Mouse (Mus musculus) A20 (cell line): ENCODE measurements at regions not wholly inside any gene's neighbourhood (a gene's known extent, or its start where the extent isn't known, plus 50 kb on each side); places are given as distances from the start of the nearest gene placed in this dataset.

Experiments
- DNase-seq: peaks from one replicate; pipeline ENCODE4 v3.0.0-alpha.2; 2011; ENCODE audit warnings: low read depth, low spot score

GRCm38 (mm10) chr11:56290651-56291578 lies 250.1 kb upstream of the Nmur2 start:
- DNase-seq, result no peak

- DNase-seq, result no peak
Measured at GRCm38 (mm10) chr11:56285575-56286260, 244.9 kb upstream of the Nmur2 start.

GRCm38 (mm10) chr11:56281201-56281600 lies 240.4 kb upstream of the Nmur2 start:
- DNase-seq, result no peak

GRCm38 (mm10) chr11:56280216-56280615 lies 239.4 kb upstream of the Nmur2 start:
- DNase-seq, result no peak

- no peak for DNase-seq
Measured at GRCm38 (mm10) chr11:56269915-56270493, 229.2 kb upstream of the Nmur2 start.

- DNase-seq, result no peak
Measured at GRCm38 (mm10) chr11:56262726-56263125, 221.9 kb upstream of the Nmur2 start.

GRCm38 (mm10) chr11:56256356-56256755 lies 215.5 kb upstream of the Nmur2 start:
- no peak for DNase-seq

GRCm38 (mm10) chr11:56254437-56254836 lies 213.6 kb upstream of the Nmur2 start:
- no peak for DNase-seq

GRCm38 (mm10) chr11:56247333-56247823 lies 206.6 kb upstream of the Nmur2 start:
- DNase-seq, result no peak

- DNase-seq, result no peak
Measured at GRCm38 (mm10) chr11:56246549-56247332, 205.9 kb upstream of the Nmur2 start.

- no peak for DNase-seq
Measured at GRCm38 (mm10) chr11:56244951-56245350, 204.1 kb upstream of the Nmur2 start.

- no peak for DNase-seq
Measured at GRCm38 (mm10) chr11:56243447-56243846, 202.6 kb upstream of the Nmur2 start.

GRCm38 (mm10) chr11:56238745-56239144 lies 197.9 kb upstream of the Nmur2 start:
- DNase-seq, result no peak

- no peak for DNase-seq
Measured at GRCm38 (mm10) chr11:56224999-56225398, 184.2 kb upstream of the Nmur2 start.

- no peak for DNase-seq
Measured at GRCm38 (mm10) chr11:56215706-56216105, 174.9 kb upstream of the Nmur2 start.

- DNase-seq, result no peak
Measured at GRCm38 (mm10) chr11:56201844-56202243, 161.0 kb upstream of the Nmur2 start.

- DNase-seq, result no peak
Measured at GRCm38 (mm10) chr11:56195316-56195715, 154.5 kb upstream of the Nmur2 start.

GRCm38 (mm10) chr11:56193426-56193825 lies 152.6 kb upstream of the Nmur2 start:
- no peak for DNase-seq

GRCm38 (mm10) chr11:56173895-56174294 lies 133.1 kb upstream of the Nmur2 start:
- no peak for DNase-seq

- DNase-seq, result no peak
Measured at GRCm38 (mm10) chr11:56173246-56173645, 132.4 kb upstream of the Nmur2 start.

GRCm38 (mm10) chr11:56169576-56169975 lies 128.8 kb upstream of the Nmur2 start:
- DNase-seq, result no peak
